Mouse (Mus musculus): Measurements from ENCODE around the gene 0610037L13Rik. TPM values are rescaled to one million over a fixed set of nuclear protein-coding genes. Genes with fewer than 3 reads are reported as not detected.
A peak's percentile ranks its signal among the peaks of the same experiment; 100 is the strongest.

Gene 0610037L13Rik
- polyA plus RNA-seq, 1 experiment from 2014 or later = 97.0 TPM

- WGBS = 65% methylated on average over 2 of the region's 2 CpGs
- ATAC-seq (replicated peaks; ENCODE audit: insufficient number of reproducible peaks, insufficient read depth, low FRiP score, low read depth) = no peak
These were observed 30.7 kb downstream of the 0610037L13Rik start for GRCm38 (mm10) chr4:107920336-107920735.

GRCm38 (mm10) chr4:107921152-107921695 is 31.6 kb downstream of the 0610037L13Rik start:
- ATAC-seq (replicated peaks; ENCODE audit: insufficient number of reproducible peaks, insufficient read depth, low FRiP score, low read depth) = no peak
- Histone ChIP-seq H3K27ac (peak overlapping the region; percentile 76), H3K4me3 (no peak overlapping the region), H3K27me3 (no peaks in the 10 kb centered on the region), H3K9ac (no peak overlapping the region), H3K4me1 (replicated peaks) (peaks cover 21% of the 10 kb centered on the region), H3K9me3 (replicated peaks) (no peaks in the 10 kb centered on the region), H3K36me3 (no peaks in the 10 kb centered on the region), H3K4me2 (peak overlapping the region; percentile 11; the same call in 1 of the 2 replicates)
- 48% methylated on average over 8 of the region's 8 CpGs for WGBS

More at GRCm38 (mm10) chr4:107920336-107920735, 30.7 kb downstream of the 0610037L13Rik start:
- Histone ChIP-seq H3K27me3 (no peaks in the 10 kb centered on the region), H3K4me3 (no peak overlapping the region), H3K9ac (no peak overlapping the region), H3K36me3 (no peaks in the 10 kb centered on the region), H3K4me1 (replicated peaks) (peaks cover 21% of the 10 kb centered on the region), H3K4me2 (no peak overlapping the region), H3K27ac (no peak overlapping the region), H3K9me3 (replicated peaks) (no peaks in the 10 kb centered on the region)

- Histone ChIP-seq H3K27me3 (no peaks in the 10 kb centered on the region), H3K36me3 (no peaks in the 10 kb centered on the region), H3K4me2 (peak overlapping the region; percentile 81), H3K27ac (peak overlapping the region; percentile 76), H3K4me3 (peak overlapping the region; percentile 80; the same call in 1 of the 2 replicates), H3K9ac (no peak overlapping the region), H3K4me1 (replicated peaks) (peaks cover 21% of the 10 kb centered on the region), H3K9me3 (replicated peaks) (no peaks in the 10 kb centered on the region)
- no peak for ATAC-seq (replicated peaks; ENCODE audit: insufficient number of reproducible peaks, insufficient read depth, low FRiP score, low read depth)
- 51% methylated on average over 4 of the region's 4 CpGs for WGBS
These were observed 32.3 kb downstream of the 0610037L13Rik start for GRCm38 (mm10) chr4:107921952-107922351.

- Histone ChIP-seq H3K27me3 (no peaks in the 10 kb centered on the region), H3K4me2 (peak within 1 kb of the TSS; percentile 81), H3K36me3 (no peaks in the 10 kb centered on the region), H3K4me3 (peak within 1 kb of the TSS; percentile 80), H3K27ac (peak within 1 kb of the TSS; percentile 76), H3K4me1 (replicated peaks) (peaks cover 21% of the 10 kb centered on the region), H3K9me3 (replicated peaks) (no peaks in the 10 kb centered on the region), H3K9ac (peak within 1 kb of the TSS; percentile 84)
- WGBS = 1% methylated on average over 38 of the region's 38 CpGs
- peak; percentile 95 for ATAC-seq (replicated peaks; ENCODE audit: insufficient number of reproducible peaks, insufficient read depth, low FRiP score, low read depth)
These were observed 33.7 kb downstream of the 0610037L13Rik start, which contains the start of gene Cpt2 for GRCm38 (mm10) chr4:107923145-107923802. Gene Cpt2 (minus strand): TSS chr4:107923610.

- Histone ChIP-seq H3K27ac (peak overlapping the region; percentile 76), H3K27me3 (no peaks in the 10 kb centered on the region), H3K36me3 (no peaks in the 10 kb centered on the region), H3K4me2 (peak overlapping the region; percentile 81), H3K9ac (no peak overlapping the region), H3K9me3 (replicated peaks) (no peaks in the 10 kb centered on the region), H3K4me1 (replicated peaks) (peaks cover 21% of the 10 kb centered on the region), H3K4me3 (peak overlapping the region; percentile 80)
- WGBS = 47% methylated on average over 7 of the region's 7 CpGs
- 0 out of 2 replicates have a peak, but pooled peaks have one; percentile 11 for ATAC-seq (replicated peaks; ENCODE audit: insufficient number of reproducible peaks, insufficient read depth, low FRiP score, low read depth)
These were observed 34.2 kb downstream of the 0610037L13Rik start for GRCm38 (mm10) chr4:107923803-107924194.

- no peak for ATAC-seq (replicated peaks; ENCODE audit: insufficient number of reproducible peaks, insufficient read depth, low FRiP score, low read depth)
- Histone ChIP-seq H3K4me2 (no peak overlapping the region), H3K9ac (no peak overlapping the region), H3K4me3 (no peak overlapping the region), H3K9me3 (replicated peaks) (no peaks in the 10 kb centered on the region), H3K27me3 (0 out of 2 replicates have a peak, but pooled peaks cover 3% of the 10 kb centered on the region), H3K4me1 (replicated peaks) (no peaks in the 10 kb centered on the region), H3K27ac (no peak overlapping the region), H3K36me3 (no peaks in the 10 kb centered on the region)
- 58% methylated on average over 2 of the region's 2 CpGs for WGBS
These were observed 38.7 kb downstream of the 0610037L13Rik start for GRCm38 (mm10) chr4:107928269-107928668.

GRCm38 (mm10) chr4:107928726-107929125 is 39.1 kb downstream of the 0610037L13Rik start:
- Histone ChIP-seq H3K27ac (no peak overlapping the region), H3K9ac (no peak overlapping the region), H3K4me3 (no peak overlapping the region), H3K4me2 (no peak overlapping the region), H3K9me3 (replicated peaks) (no peaks in the 10 kb centered on the region), H3K4me1 (replicated peaks) (no peaks in the 10 kb centered on the region), H3K36me3 (no peaks in the 10 kb centered on the region), H3K27me3 (0 out of 2 replicates have a peak, but pooled peaks cover 3% of the 10 kb centered on the region)
- no peak for ATAC-seq (replicated peaks; ENCODE audit: insufficient number of reproducible peaks, insufficient read depth, low FRiP score, low read depth)
- 76% methylated on average over 2 of the region's 2 CpGs for WGBS

GRCm38 (mm10) chr4:107931453-107931852 is 41.8 kb downstream of the 0610037L13Rik start:
- no peak overlapping the region for H3K9ac ChIP-seq
- WGBS = 65% methylated on average over 3 of the region's 3 CpGs
- no peaks in the 10 kb centered on the region for H3K4me1 ChIP-seq (replicated peaks)
- H3K9me3 ChIP-seq (replicated peaks) = no peaks in the 10 kb centered on the region
- H3K4me3 ChIP-seq = no peak overlapping the region
- H3K27me3 ChIP-seq = 0 out of 2 replicates have a peak, but pooled peaks cover 3% of the 10 kb centered on the region
- H3K4me2 ChIP-seq = no peak overlapping the region
- ATAC-seq (replicated peaks; ENCODE audit: insufficient number of reproducible peaks, insufficient read depth, low FRiP score, low read depth) = no peak
- H3K27ac ChIP-seq = no peak overlapping the region
- H3K36me3 ChIP-seq = no peaks in the 10 kb centered on the region

GRCm38 (mm10) chr4:107933239-107933638 is 43.6 kb downstream of the 0610037L13Rik start:
- no peak overlapping the region for H3K27ac ChIP-seq
- 77% methylated on average over 8 of the region's 8 CpGs for WGBS
- H3K9me3 ChIP-seq (replicated peaks) = no peaks in the 10 kb centered on the region
- 0 out of 2 replicates have a peak, but pooled peaks cover 3% of the 10 kb centered on the region for H3K27me3 ChIP-seq
- no peak overlapping the region for H3K4me2 ChIP-seq
- no peak overlapping the region for H3K4me3 ChIP-seq
- no peaks in the 10 kb centered on the region for H3K4me1 ChIP-seq (replicated peaks)
- no peaks in the 10 kb centered on the region for H3K36me3 ChIP-seq
- ATAC-seq (replicated peaks; ENCODE audit: insufficient number of reproducible peaks, insufficient read depth, low FRiP score, low read depth) = no peak
- H3K9ac ChIP-seq = no peak overlapping the region

- no peak overlapping the region for H3K27ac ChIP-seq
- H3K4me1 ChIP-seq (replicated peaks) = no peaks in the 10 kb centered on the region
- H3K4me2 ChIP-seq = no peak overlapping the region
- no peak overlapping the region for H3K4me3 ChIP-seq
- H3K9me3 ChIP-seq (replicated peaks) = no peaks in the 10 kb centered on the region
- no peak overlapping the region for H3K9ac ChIP-seq
- no peak for ATAC-seq (replicated peaks; ENCODE audit: insufficient number of reproducible peaks, insufficient read depth, low FRiP score, low read depth)
- no peaks in the 10 kb centered on the region for H3K36me3 ChIP-seq
- 56% methylated on average over 3 of the region's 3 CpGs for WGBS
- H3K27me3 ChIP-seq = 0 out of 2 replicates have a peak, but pooled peaks cover 3% of the 10 kb centered on the region
These were observed 45.6 kb downstream of the 0610037L13Rik start for GRCm38 (mm10) chr4:107935254-107935653.

GRCm38 (mm10) chr4:107937338-107937737 is 47.7 kb downstream of the 0610037L13Rik start:
- Histone ChIP-seq H3K4me1 (replicated peaks) (no peaks in the 10 kb centered on the region), H3K27ac (0 out of 2 replicates have a peak overlapping the region, but pooled peaks have one; percentile 9), H3K9ac (no peak overlapping the region), H3K9me3 (replicated peaks) (no peaks in the 10 kb centered on the region), H3K4me2 (no peak overlapping the region), H3K36me3 (no peaks in the 10 kb centered on the region), H3K27me3 (no peaks in the 10 kb centered on the region), H3K4me3 (no peak overlapping the region)
- 0 out of 2 replicates have a peak, but pooled peaks have one; percentile 31 for ATAC-seq (replicated peaks; ENCODE audit: insufficient number of reproducible peaks, insufficient read depth, low FRiP score, low read depth)
- WGBS = 20% methylated on average over 6 of the region's 6 CpGs

All from heart, embryonic 15.5 days (tissue).